Mouse (Mus musculus): ENCODE measurements around the gene Rpap3. TPM values are rescaled to one million over a fixed set of nuclear protein-coding genes. Genes with fewer than 3 reads are reported as not detected.

Rpap3 gene
- polyA plus RNA-seq, 1 experiment, result 16.4 TPM

DNA sequence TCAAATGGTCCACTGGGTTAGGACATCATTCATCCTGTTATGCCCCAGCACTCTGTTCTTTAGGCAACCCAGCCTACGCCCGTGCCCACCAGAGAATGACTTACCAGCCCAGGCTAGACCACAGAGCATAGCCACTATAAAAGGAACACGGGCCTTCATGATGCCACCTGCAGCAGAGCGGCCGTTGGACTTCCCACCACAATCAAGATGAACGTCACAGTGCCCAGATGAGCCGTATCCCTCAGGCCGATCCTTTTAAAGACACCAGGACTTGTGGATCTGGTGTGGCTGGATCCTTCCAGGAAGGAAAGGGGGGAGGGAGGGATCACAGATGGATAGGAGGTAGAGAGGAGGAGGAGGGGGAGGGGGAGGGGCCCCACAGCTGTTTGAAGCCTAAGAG lies 25.5 kb upstream of the Rpap3 start, which contains the start of gene Endou:
Endou (minus strand) TSS at position 229 of the 400 bp plus-strand sequence.
- TF ChIP-seq MYOD1 (IDR thresholded peaks at IDR 0.05; ENCODE audit: control insufficient read depth, insufficient read length, low read depth) (no peak), MAX (IDR thresholded peaks at IDR 0.05) (no peak), FOSL1 (IDR thresholded peaks at IDR 0.05; ENCODE audit: insufficient read depth, low read length, poor library complexity, severe bottlenecking) (no peak), USF1 (IDR thresholded peaks at IDR 0.05; ENCODE audit: low read depth) (no peak), CTCF (IDR thresholded peaks at IDR 0.05; ENCODE audit: control insufficient read depth, insufficient read depth, insufficient read length) (no peak), CEBPB (IDR thresholded peaks at IDR 0.05; ENCODE audit: low read depth) (no peak), MYOG (IDR thresholded peaks at IDR 0.05; ENCODE audit: control insufficient read depth, extremely low read depth, insufficient read length) (no peak)
- no peak within 1 kb of the TSS for H3ac ChIP-seq (ENCODE audit: control insufficient read depth, insufficient read length, low read depth)
- H3K79me2 ChIP-seq (ENCODE audit: control insufficient read depth, insufficient read depth), result no peaks in the 10 kb centered on the region
- H3K79me3 ChIP-seq (ENCODE audit: low read depth), result no peaks in the 10 kb centered on the region
- H3K27me3 ChIP-seq (ENCODE audit: control insufficient read depth, insufficient read depth, insufficient read length), result peaks cover 3% of the 10 kb centered on the region
- no peaks in the 10 kb centered on the region for H3K36me3 ChIP-seq (ENCODE audit: control insufficient read depth, insufficient read depth)
- no peak within 1 kb of the TSS for H3K4me3 ChIP-seq (ENCODE audit: insufficient read depth, poor library complexity, severe bottlenecking)

DNA sequence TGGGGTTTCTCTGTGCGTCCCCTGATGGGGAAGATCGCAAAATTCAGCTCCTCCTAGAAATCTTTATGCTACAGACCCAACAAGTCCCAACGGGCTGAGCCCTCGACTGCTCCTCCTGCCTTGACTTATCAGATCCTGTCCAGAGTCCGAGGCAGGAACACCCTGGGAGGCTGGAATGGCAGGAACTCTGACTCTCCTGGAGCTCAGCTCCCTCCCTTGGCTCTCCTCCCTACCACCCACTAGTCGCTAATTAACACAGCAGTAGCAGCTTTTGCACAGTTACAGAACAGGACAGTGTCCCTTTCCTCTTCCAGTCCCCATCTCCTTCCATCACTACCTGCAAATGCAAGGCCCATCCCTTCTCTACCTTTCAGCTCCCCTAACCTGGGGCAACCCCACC lies 24.7 kb upstream of the Rpap3 start:
- Histone ChIP-seq H3ac (ENCODE audit: control insufficient read depth, insufficient read length, low read depth) (no peak overlapping the region), H3K27me3 (ENCODE audit: control insufficient read depth, insufficient read depth, insufficient read length) (peaks cover 3% of the 10 kb centered on the region), H3K79me3 (ENCODE audit: low read depth) (no peaks in the 10 kb centered on the region), H3K36me3 (ENCODE audit: control insufficient read depth, insufficient read depth) (no peaks in the 10 kb centered on the region), H3K4me3 (ENCODE audit: insufficient read depth, poor library complexity, severe bottlenecking) (no peak overlapping the region), H3K79me2 (ENCODE audit: control insufficient read depth, insufficient read depth) (no peaks in the 10 kb centered on the region)
- no peak for TF ChIP-seq CEBPB (IDR thresholded peaks at IDR 0.05; ENCODE audit: low read depth)
- no peak for TF ChIP-seq CTCF (IDR thresholded peaks at IDR 0.05; ENCODE audit: control insufficient read depth, insufficient read depth, insufficient read length)
- no peak for TF ChIP-seq USF1 (IDR thresholded peaks at IDR 0.05; ENCODE audit: low read depth)
- TF ChIP-seq MYOD1 (IDR thresholded peaks at IDR 0.05; ENCODE audit: control insufficient read depth, insufficient read length, low read depth), result no peak
- no peak for TF ChIP-seq MYOG (IDR thresholded peaks at IDR 0.05; ENCODE audit: control insufficient read depth, extremely low read depth, insufficient read length)
- TF ChIP-seq FOSL1 (IDR thresholded peaks at IDR 0.05; ENCODE audit: insufficient read depth, low read length, poor library complexity, severe bottlenecking), result no peak
- no peak for TF ChIP-seq MAX (IDR thresholded peaks at IDR 0.05)

DNA sequence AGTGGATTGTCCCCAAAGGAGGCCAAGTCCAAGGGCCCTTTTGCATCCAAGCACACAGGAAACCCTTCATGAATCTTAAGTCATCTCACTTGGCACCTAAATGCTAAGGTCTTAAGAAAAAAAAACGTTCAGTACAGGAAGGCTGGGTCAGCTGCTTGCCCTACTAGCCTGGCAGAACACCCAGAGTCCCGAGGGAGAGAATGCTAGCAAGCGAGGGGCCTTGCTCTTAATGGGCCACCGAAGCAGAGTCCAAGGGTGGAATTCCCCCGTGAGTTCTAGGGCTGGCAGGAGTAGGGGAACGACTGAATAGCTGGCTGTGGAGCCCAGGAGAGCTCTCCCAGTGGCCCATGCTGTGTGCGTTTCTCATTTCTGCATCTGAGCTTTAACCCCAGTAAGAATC lies 23.2 kb upstream of the Rpap3 start:
- no peaks in the 10 kb centered on the region for H3K79me3 ChIP-seq (ENCODE audit: low read depth)
- H3K4me3 ChIP-seq (ENCODE audit: insufficient read depth, poor library complexity, severe bottlenecking), result no peak overlapping the region
- H3K79me2 ChIP-seq (ENCODE audit: control insufficient read depth, insufficient read depth), result no peaks in the 10 kb centered on the region
- H3K27me3 ChIP-seq (ENCODE audit: control insufficient read depth, insufficient read depth, insufficient read length), result peaks cover 3% of the 10 kb centered on the region
- TF ChIP-seq USF1 (IDR thresholded peaks at IDR 0.05; ENCODE audit: low read depth), result no peak
- TF ChIP-seq CEBPB (IDR thresholded peaks at IDR 0.05; ENCODE audit: low read depth), result no peak
- no peaks in the 10 kb centered on the region for H3K36me3 ChIP-seq (ENCODE audit: control insufficient read depth, insufficient read depth)
- H3ac ChIP-seq (ENCODE audit: control insufficient read depth, insufficient read length, low read depth), result no peak overlapping the region

DNA sequence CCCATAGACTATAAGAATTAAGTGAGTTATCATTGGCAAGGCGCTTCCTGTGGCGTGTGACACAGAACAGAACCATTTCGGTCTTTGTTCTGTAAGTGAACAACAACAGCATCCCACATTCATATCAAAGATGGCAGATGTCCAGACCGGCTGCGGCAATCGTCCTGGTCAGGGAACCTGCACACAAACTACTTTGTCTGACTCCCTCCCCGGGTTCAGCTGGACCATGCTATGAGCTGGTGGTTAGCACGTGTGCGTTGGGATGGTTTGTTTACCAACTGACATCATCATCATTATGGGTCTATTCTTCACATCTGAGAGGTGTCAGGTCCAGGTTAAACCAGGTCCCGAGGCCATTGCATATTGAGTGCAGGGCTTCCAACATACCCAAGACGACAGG lies 22.8 kb upstream of the Rpap3 start:
- no peak overlapping the region for H3K4me3 ChIP-seq (ENCODE audit: insufficient read depth, poor library complexity, severe bottlenecking)
- no peak for TF ChIP-seq CTCF (IDR thresholded peaks at IDR 0.05; ENCODE audit: control insufficient read depth, insufficient read depth, insufficient read length)
- no peak for TF ChIP-seq MYOD1 (IDR thresholded peaks at IDR 0.05; ENCODE audit: control insufficient read depth, insufficient read length, low read depth)
- TF ChIP-seq FOSL1 (IDR thresholded peaks at IDR 0.05; ENCODE audit: insufficient read depth, low read length, poor library complexity, severe bottlenecking), result no peak
- no peak for TF ChIP-seq CEBPB (IDR thresholded peaks at IDR 0.05; ENCODE audit: low read depth)
- TF ChIP-seq MYOG (IDR thresholded peaks at IDR 0.05; ENCODE audit: control insufficient read depth, extremely low read depth, insufficient read length), result no peak
- no peak for TF ChIP-seq USF1 (IDR thresholded peaks at IDR 0.05; ENCODE audit: low read depth)
- no peak for TF ChIP-seq MAX (IDR thresholded peaks at IDR 0.05)
- H3K79me2 ChIP-seq (ENCODE audit: control insufficient read depth, insufficient read depth), result no peaks in the 10 kb centered on the region
- no peaks in the 10 kb centered on the region for H3K36me3 ChIP-seq (ENCODE audit: control insufficient read depth, insufficient read depth)
- H3K27me3 ChIP-seq (ENCODE audit: control insufficient read depth, insufficient read depth, insufficient read length), result peaks cover 3% of the 10 kb centered on the region
- no peak overlapping the region for H3ac ChIP-seq (ENCODE audit: control insufficient read depth, insufficient read length, low read depth)
- H3K79me3 ChIP-seq (ENCODE audit: low read depth), result no peaks in the 10 kb centered on the region

DNA sequence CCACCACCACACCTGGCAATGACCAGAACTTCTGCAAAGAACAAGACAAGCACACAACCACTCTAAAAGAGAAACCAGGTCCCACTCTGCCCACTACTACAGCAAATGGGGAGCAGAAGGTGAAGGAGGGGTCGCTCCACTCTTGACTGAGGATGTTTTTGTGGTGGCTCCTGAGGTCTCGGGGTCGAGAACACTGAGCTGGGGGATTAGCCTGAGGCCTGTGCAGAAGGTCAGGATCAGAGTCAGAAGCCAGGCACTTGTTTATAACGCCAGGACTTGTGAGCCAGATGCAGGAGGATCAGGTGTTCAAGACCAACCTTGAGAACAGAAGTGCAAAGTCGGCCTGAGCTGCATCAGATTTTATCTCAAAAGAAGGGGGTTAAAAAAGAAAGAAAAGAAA lies 21.9 kb upstream of the Rpap3 start:
- no peaks in the 10 kb centered on the region for H3K79me2 ChIP-seq (ENCODE audit: control insufficient read depth, insufficient read depth)
- no peaks in the 10 kb centered on the region for H3K79me3 ChIP-seq (ENCODE audit: low read depth)
- no peak overlapping the region for H3ac ChIP-seq (ENCODE audit: control insufficient read depth, insufficient read length, low read depth)
- TF ChIP-seq MAX (IDR thresholded peaks at IDR 0.05), result no peak
- TF ChIP-seq CTCF (IDR thresholded peaks at IDR 0.05; ENCODE audit: control insufficient read depth, insufficient read depth, insufficient read length), result no peak
- no peak for TF ChIP-seq FOSL1 (IDR thresholded peaks at IDR 0.05; ENCODE audit: insufficient read depth, low read length, poor library complexity, severe bottlenecking)
- no peak for TF ChIP-seq CEBPB (IDR thresholded peaks at IDR 0.05; ENCODE audit: low read depth)
- TF ChIP-seq MYOG (IDR thresholded peaks at IDR 0.05; ENCODE audit: control insufficient read depth, extremely low read depth, insufficient read length), result no peak
- TF ChIP-seq USF1 (IDR thresholded peaks at IDR 0.05; ENCODE audit: low read depth), result no peak
- no peak for TF ChIP-seq MYOD1 (IDR thresholded peaks at IDR 0.05; ENCODE audit: control insufficient read depth, insufficient read length, low read depth)
- no peak overlapping the region for H3K4me3 ChIP-seq (ENCODE audit: insufficient read depth, poor library complexity, severe bottlenecking)
- H3K36me3 ChIP-seq (ENCODE audit: control insufficient read depth, insufficient read depth), result no peaks in the 10 kb centered on the region
- H3K27me3 ChIP-seq (ENCODE audit: control insufficient read depth, insufficient read depth, insufficient read length), result peaks cover 3% of the 10 kb centered on the region

DNA sequence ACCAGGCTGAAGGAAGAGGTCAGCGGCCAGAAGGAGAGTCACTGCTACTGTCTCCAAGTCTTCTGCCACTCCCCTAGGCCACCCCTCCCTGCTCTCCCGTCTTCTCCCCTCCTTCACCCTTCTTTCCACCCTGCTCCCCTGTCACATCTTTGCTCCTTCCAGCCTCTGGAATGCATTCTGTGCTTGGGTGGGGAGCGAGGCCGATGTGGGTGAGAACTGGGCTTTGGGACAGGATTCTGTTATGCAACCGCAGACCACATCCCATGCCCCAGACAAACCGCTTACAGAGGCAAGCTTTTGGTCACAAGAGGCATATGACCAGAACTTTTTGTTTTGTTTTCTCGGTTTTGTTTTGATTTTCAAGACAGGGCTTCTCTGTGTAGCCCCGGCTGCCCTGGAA lies 21.4 kb upstream of the Rpap3 start:
- H3K36me3 ChIP-seq (ENCODE audit: control insufficient read depth, insufficient read depth), result no peaks in the 10 kb centered on the region
- TF ChIP-seq CTCF (IDR thresholded peaks at IDR 0.05; ENCODE audit: control insufficient read depth, insufficient read depth, insufficient read length), result no peak
- peak; percentile 88 for TF ChIP-seq CEBPB (IDR thresholded peaks at IDR 0.05; ENCODE audit: low read depth)
- TF ChIP-seq MYOG (IDR thresholded peaks at IDR 0.05; ENCODE audit: control insufficient read depth, extremely low read depth, insufficient read length), result no peak
- no peak for TF ChIP-seq MYOD1 (IDR thresholded peaks at IDR 0.05; ENCODE audit: control insufficient read depth, insufficient read length, low read depth)
- TF ChIP-seq FOSL1 (IDR thresholded peaks at IDR 0.05; ENCODE audit: insufficient read depth, low read length, poor library complexity, severe bottlenecking), result no peak
- TF ChIP-seq MAX (IDR thresholded peaks at IDR 0.05), result peak; percentile 88
- TF ChIP-seq USF1 (IDR thresholded peaks at IDR 0.05; ENCODE audit: low read depth), result peak; percentile 70
- H3K27me3 ChIP-seq (ENCODE audit: control insufficient read depth, insufficient read depth, insufficient read length), result peaks cover 3% of the 10 kb centered on the region
- H3K79me2 ChIP-seq (ENCODE audit: control insufficient read depth, insufficient read depth), result no peaks in the 10 kb centered on the region
- H3K79me3 ChIP-seq (ENCODE audit: low read depth), result no peaks in the 10 kb centered on the region
- no peak overlapping the region for H3K4me3 ChIP-seq (ENCODE audit: insufficient read depth, poor library complexity, severe bottlenecking)
- H3ac ChIP-seq (ENCODE audit: control insufficient read depth, insufficient read length, low read depth), result no peak overlapping the region
